Mouse (Mus musculus) midbrain, embryonic 14.5 days (tissue): ENCODE data around the gene Slc5a3. TPM values are rescaled to one million over a fixed set of nuclear protein-coding genes. Genes with fewer than 3 reads are reported as not detected.
"Not testable (repeated sequence)": the region's sequence is repeated elsewhere in the genome, so short reads cannot be mapped to it uniquely, and the experiment has no call there.

Source experiments
- ATAC-seq: fragments of 200-750 bp; cut with Nextera tagmentation; 2 replicates; pipeline ENCODE4 v1.8.0; 2017; ENCODE audit warnings: moderate number of reproducible peaks, moderate library complexity; ENCODE audit not compliant: low FRiP score, low TSS enrichment
- DNase-seq: peaks from one replicate; pipeline ENCODE4 v3.0.0-alpha.2; 2015
- H3K27ac ChIP-seq: fragments of 300-500 bp; sonication (generic); replicated peaks from 2 replicates; pipeline ENCODE4 v1.5.1; 2014; ENCODE audit warnings: mild to moderate bottlenecking, low read depth, low read length, moderate library complexity
- H3K27me3 ChIP-seq: fragments of 300-500 bp; sonication (generic); 2 replicates; pipeline ENCODE4 v1.6.1; 2014; ENCODE audit warnings: low read length, control low read depth, mixed read lengths; ENCODE audit not compliant: control insufficient read depth, insufficient read depth
- H3K36me3 ChIP-seq: fragments of 300-500 bp; sonication (generic); 2 replicates; pipeline ENCODE4 v1.6.1; 2014; ENCODE audit warnings: low read length, control low read depth; ENCODE audit not compliant: control insufficient read depth, insufficient read depth
- H3K4me1 ChIP-seq: fragments of 300-500 bp; sonication (generic); 2 replicates; pipeline ENCODE4 v1.6.1; 2014; ENCODE audit warnings: mild to moderate bottlenecking, antibody characterized with exemption, low read length, control low read depth; ENCODE audit not compliant: control insufficient read depth, insufficient read depth
- H3K4me2 ChIP-seq: fragments of 300-500 bp; sonication (generic); 2 replicates; pipeline ENCODE4 v1.6.1; 2014; ENCODE audit warnings: mild to moderate bottlenecking, low read length, moderate library complexity
- H3K4me3 ChIP-seq: fragments of 300-500 bp; sonication (generic); replicated peaks from 2 replicates; pipeline ENCODE4 v1.5.1; 2014; ENCODE audit warnings: low read depth, low read length
- H3K9ac ChIP-seq: fragments of 300-500 bp; sonication (generic); replicated peaks from 2 replicates; pipeline ENCODE4 v1.6.1; 2014; ENCODE audit warnings: mild to moderate bottlenecking, low read length, moderate library complexity
- H3K9me3 ChIP-seq: fragments of 300-500 bp; sonication (generic); 2 replicates; pipeline ENCODE4 v1.6.1; 2016; ENCODE audit warnings: low read length, control low read depth, mixed read lengths; ENCODE audit not compliant: control insufficient read depth
- WGBS: fragments of 180-500 bp; shearing (Covaris S2); extraction: QIAGEN DNeasy Blood & Tissue Kit; methylation state at CpG from one replicate; pipeline ENCODE4 v1.1.7; 2014; 5-methylcytosine and 5-hydroxymethylcytosine counted together
- polyA plus RNA-seq: library from polyadenylated mRNA; unstranded; fragments of >200 nt; fragmentation: Nextera tagmentation; extraction: Ambion mirVana; gene quantifications from 2 replicates; pipeline ENCODE4 v1.2.1, GENCODE M21; 2014

Slc5a3 gene
- polyA plus RNA-seq, 1 experiment from 2014 or later = 30.6 TPM

DNA sequence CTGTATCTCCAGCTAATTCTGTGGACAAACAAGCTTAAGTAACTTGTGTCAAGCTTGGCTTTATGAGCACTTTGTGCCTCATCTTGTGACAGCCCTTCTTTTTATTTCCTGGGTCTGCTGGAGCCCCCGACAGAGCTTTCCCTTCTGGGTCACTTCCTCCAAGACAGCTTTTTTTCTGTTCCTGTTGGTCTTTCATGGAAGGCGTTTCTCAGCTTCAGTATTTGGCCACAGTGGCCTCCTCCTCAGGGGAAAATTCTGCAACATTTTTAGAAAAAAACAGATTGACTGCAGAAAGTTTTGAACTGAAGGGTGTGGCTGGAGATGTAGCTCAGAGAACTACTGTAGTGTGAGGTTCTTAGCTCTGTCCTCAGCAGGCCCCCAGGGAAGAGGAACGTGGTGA, 31.1 kb downstream of the Slc5a3 start:
- DNase-seq = no peak
- ATAC-seq = no peak
- Histone ChIP-seq H3K36me3 (no peaks in the 10 kb centered on the region), H3K27me3 (no peaks in the 10 kb centered on the region), H3K4me2 (no peak overlapping the region), H3K27ac (no peak overlapping the region), H3K4me3 (no peak overlapping the region), H3K9ac (no peak overlapping the region), H3K9me3 (no peaks in the 10 kb centered on the region), H3K4me1 (no peaks in the 10 kb centered on the region)
- WGBS = 75% methylated on average over 3 of the region's 3 CpGs

- H3K4me3 ChIP-seq = no peak overlapping the region
- H3K4me2 ChIP-seq = no peak overlapping the region
- ATAC-seq = no peak
- no peaks in the 10 kb centered on the region for H3K4me1 ChIP-seq
- no peaks in the 10 kb centered on the region for H3K9me3 ChIP-seq
- H3K36me3 ChIP-seq = no peaks in the 10 kb centered on the region
- H3K27me3 ChIP-seq = no peaks in the 10 kb centered on the region
- no peak overlapping the region for H3K27ac ChIP-seq
- 47% methylated on average over 5 of the region's 5 CpGs for WGBS
- H3K9ac ChIP-seq = no peak overlapping the region
- no peak for DNase-seq
These were observed 33.8 kb downstream of the Slc5a3 start for GRCm38 (mm10) chr16:92091876-92092275.

GRCm38 (mm10) chr16:92098351-92099051, 40.4 kb downstream of the Slc5a3 start:
- H3K9ac ChIP-seq = no peak overlapping the region
- H3K4me1 ChIP-seq = peaks cover 2% of the 10 kb centered on the region
- WGBS = 89% methylated on average over 10 of the region's 10 CpGs
- peaks cover 15% of the 10 kb centered on the region for H3K36me3 ChIP-seq
- DNase-seq = no peak
- H3K9me3 ChIP-seq = no peaks in the 10 kb centered on the region
- H3K4me2 ChIP-seq = no peak overlapping the region
- no peaks in the 10 kb centered on the region for H3K27me3 ChIP-seq
- no peak for ATAC-seq
- H3K27ac ChIP-seq = no peak overlapping the region
- H3K4me3 ChIP-seq = no peak overlapping the region

- no peaks in the 10 kb centered on the region for H3K9me3 ChIP-seq
- DNase-seq (no peak), ATAC-seq (no peak)
- no peak overlapping the region for H3K9ac ChIP-seq
- peaks cover 8% of the 10 kb centered on the region for H3K4me1 ChIP-seq
- H3K36me3 ChIP-seq = peaks cover 15% of the 10 kb centered on the region
- H3K27ac ChIP-seq = no peak overlapping the region
- H3K27me3 ChIP-seq = no peaks in the 10 kb centered on the region
- H3K4me2 ChIP-seq = no peak overlapping the region
- WGBS = 88% methylated on average over 16 of the region's 16 CpGs
- no peak overlapping the region for H3K4me3 ChIP-seq
These were observed 41.5 kb downstream of the Slc5a3 start for GRCm38 (mm10) chr16:92099598-92099997.

- 71% methylated on average over 4 of the region's 4 CpGs for WGBS
- DNase-seq (peak; percentile 44), ATAC-seq (no peak)
- H3K4me1 ChIP-seq = peaks cover 8% of the 10 kb centered on the region
- H3K36me3 ChIP-seq = peaks cover 15% of the 10 kb centered on the region
- H3K9ac ChIP-seq = no peak overlapping the region
- no peak overlapping the region for H3K4me2 ChIP-seq
- H3K27ac ChIP-seq = no peak overlapping the region
- H3K4me3 ChIP-seq = no peak overlapping the region
- no peaks in the 10 kb centered on the region for H3K27me3 ChIP-seq
- no peaks in the 10 kb centered on the region for H3K9me3 ChIP-seq
These were observed 42.0 kb downstream of the Slc5a3 start for GRCm38 (mm10) chr16:92100111-92100510.

- peaks cover 11% of the 10 kb centered on the region for H3K4me1 ChIP-seq
- ATAC-seq = no peak
- no peaks in the 10 kb centered on the region for H3K9me3 ChIP-seq
- H3K36me3 ChIP-seq = peaks cover 15% of the 10 kb centered on the region
- H3K4me3 ChIP-seq = no peak overlapping the region
- H3K9ac ChIP-seq = no peak overlapping the region
- H3K27me3 ChIP-seq = no peaks in the 10 kb centered on the region
- 81% methylated on average over 5 of the region's 5 CpGs for WGBS
- H3K27ac ChIP-seq = no peak overlapping the region
- DNase-seq = no peak
- H3K4me2 ChIP-seq = no peak overlapping the region
These were observed 44.0 kb downstream of the Slc5a3 start for GRCm38 (mm10) chr16:92102115-92102514.

- not testable (repeated sequence) for H3K9me3 ChIP-seq, H3K4me2 ChIP-seq, H3K27me3 ChIP-seq, H3K27ac ChIP-seq, H3K9ac ChIP-seq, DNase-seq, H3K4me3 ChIP-seq, ATAC-seq
- peaks cover 15% of the 10 kb centered on the region for H3K36me3 ChIP-seq
- 95% methylated on average over 6 of the region's 7 CpGs for WGBS
- H3K4me1 ChIP-seq = peaks cover 11% of the 10 kb centered on the region
These were observed 44.8 kb downstream of the Slc5a3 start for GRCm38 (mm10) chr16:92102931-92103330.

GRCm38 (mm10) chr16:92103572-92104331, 45.6 kb downstream of the Slc5a3 start:
- DNase-seq (peak; percentile 24), ATAC-seq (no peak; the same call in 1 of the 2 replicates)
- Histone ChIP-seq H3K4me2 (no peak overlapping the region), H3K9ac (no peak overlapping the region), H3K27me3 (no peaks in the 10 kb centered on the region), H3K27ac (0 out of 2 replicates have a peak overlapping the region, but pooled peaks have one; percentile 8), H3K36me3 (peaks cover 15% of the 10 kb centered on the region), H3K9me3 (no peaks in the 10 kb centered on the region), H3K4me1 (peaks cover 11% of the 10 kb centered on the region), H3K4me3 (no peak overlapping the region)
- 22% methylated on average over 9 of the region's 9 CpGs for WGBS

GRCm38 (mm10) chr16:92104332-92104590, 46.1 kb downstream of the Slc5a3 start:
- ATAC-seq (no peak), DNase-seq (no peak)
- H3K9ac ChIP-seq = no peak overlapping the region
- no peak overlapping the region for H3K4me3 ChIP-seq
- H3K36me3 ChIP-seq = peaks cover 15% of the 10 kb centered on the region
- no peak overlapping the region for H3K4me2 ChIP-seq
- no peak overlapping the region for H3K27ac ChIP-seq
- peaks cover 11% of the 10 kb centered on the region for H3K4me1 ChIP-seq
- whole genome bisulfite sequencing = 82% methylated on average over 2 of the region's 2 CpGs
- no peaks in the 10 kb centered on the region for H3K9me3 ChIP-seq
- no peaks in the 10 kb centered on the region for H3K27me3 ChIP-seq
